Mouse (Mus musculus) urinary bladder, postnatal 10 days (tissue): Measurements from ENCODE around the gene Serpinb7.
A peak's percentile ranks its signal among the peaks of the same experiment; 100 is the strongest.

ENCODE experiments used
- DNase-seq: peaks from one replicate; pipeline ENCODE4 v3.0.0; 2022; ENCODE audit warnings: low spot score

Gene Serpinb7

GRCm38 (mm10) chr1:107399355-107399754 is at the start of gene Serpinb7:
Serpinb7 (plus strand) TSS chr1:107399655.
- no peak for DNase-seq

GRCm38 (mm10) chr1:107350392-107350791 is 49.1 kb upstream of the Serpinb7 start:
- DNase-seq, result no peak

GRCm38 (mm10) chr1:107351115-107351514 is 48.3 kb upstream of the Serpinb7 start:
- DNase-seq, result no peak

GRCm38 (mm10) chr1:107353046-107353445 is 46.4 kb upstream of the Serpinb7 start:
- DNase-seq, result no peak

GRCm38 (mm10) chr1:107360898-107361297 is 38.6 kb upstream of the Serpinb7 start, which contains the start of gene Serpinb11:
Serpinb11 (plus strand) TSS chr1:107361198.
- no peak for DNase-seq

GRCm38 (mm10) chr1:107365973-107366372 is 33.5 kb upstream of the Serpinb7 start:
- no peak for DNase-seq

GRCm38 (mm10) chr1:107368944-107369343 is 30.5 kb upstream of the Serpinb7 start:
- no peak for DNase-seq

- DNase-seq, result no peak
Observed at GRCm38 (mm10) chr1:107376952-107377351, 22.5 kb upstream of the Serpinb7 start.

- DNase-seq, result no peak
Observed at GRCm38 (mm10) chr1:107378368-107378767, 21.1 kb upstream of the Serpinb7 start.

- DNase-seq, result no peak
Observed at GRCm38 (mm10) chr1:107381491-107381890, 18.0 kb upstream of the Serpinb7 start.

GRCm38 (mm10) chr1:107382404-107382803 is 17.1 kb upstream of the Serpinb7 start:
- DNase-seq, result no peak

GRCm38 (mm10) chr1:107384532-107384931 is 14.9 kb upstream of the Serpinb7 start:
- no peak for DNase-seq

- DNase-seq, result no peak
Observed at GRCm38 (mm10) chr1:107389753-107390152, 9.7 kb upstream of the Serpinb7 start.

- DNase-seq, result no peak
Observed at GRCm38 (mm10) chr1:107397481-107397880, 2.0 kb upstream of the Serpinb7 start.

GRCm38 (mm10) chr1:107402082-107402481 is 2.6 kb downstream of the Serpinb7 start:
- no peak for DNase-seq

- no peak for DNase-seq
Observed at GRCm38 (mm10) chr1:107414650-107415049, 15.2 kb downstream of the Serpinb7 start.

- DNase-seq, result no peak
Observed at GRCm38 (mm10) chr1:107422487-107422886, 23.0 kb downstream of the Serpinb7 start.

- DNase-seq, result no peak
Observed at GRCm38 (mm10) chr1:107431253-107431652, 31.8 kb downstream of the Serpinb7 start.

- DNase-seq, result no peak
Observed at GRCm38 (mm10) chr1:107435528-107435927, 36.1 kb downstream of the Serpinb7 start.

GRCm38 (mm10) chr1:107439462-107439861 is 40.0 kb downstream of the Serpinb7 start:
- no peak for DNase-seq

- no peak for DNase-seq
Observed at GRCm38 (mm10) chr1:107445352-107445751, 45.9 kb downstream of the Serpinb7 start.

- no peak for DNase-seq
Observed at GRCm38 (mm10) chr1:107447228-107447931, 47.9 kb downstream of the Serpinb7 start.

- no peak for DNase-seq
Observed at GRCm38 (mm10) chr1:107479909-107480308, 80.5 kb downstream of the Serpinb7 start.

- DNase-seq, result peak; percentile 16
Observed at GRCm38 (mm10) chr1:107481452-107481851, 82.0 kb downstream of the Serpinb7 start.
